Mouse (Mus musculus) forebrain, embryonic 12.5 days (tissue): ENCODE results near the gene Cxcr6. TPM values are rescaled to one million over a fixed set of nuclear protein-coding genes. Genes with fewer than 3 reads are reported as not detected.

Source experiments
- ATAC-seq: fragments of 200-750 bp; cut with Nextera tagmentation; 2 replicates; pipeline ENCODE4 v1.8.0; 2017; ENCODE audit warnings: moderate TSS enrichment; ENCODE audit not compliant: low FRiP score
- H3K27ac ChIP-seq: fragments of 300-500 bp; sonication (generic); 2 replicates; pipeline ENCODE4 v1.5.1; 2016; ENCODE audit warnings: mild to moderate bottlenecking
- H3K27me3 ChIP-seq: fragments of 300-500 bp; sonication (generic); 2 replicates; pipeline ENCODE4 v1.6.1; 2016; ENCODE audit warnings: mild to moderate bottlenecking
- H3K36me3 ChIP-seq: fragments of 300-500 bp; sonication (generic); replicated peaks from 2 replicates; pipeline ENCODE4 v1.6.1; 2016; ENCODE audit warnings: mild to moderate bottlenecking
- H3K4me1 ChIP-seq: fragments of 300-500 bp; sonication (generic); 2 replicates; pipeline ENCODE4 v1.6.1; 2016
- H3K4me2 ChIP-seq: fragments of 300-500 bp; sonication (generic); 2 replicates; pipeline ENCODE4 v1.6.1; 2016; ENCODE audit warnings: mild to moderate bottlenecking, moderate library complexity
- H3K4me3 ChIP-seq: fragments of 300-500 bp; sonication (generic); replicated peaks from 2 replicates; pipeline ENCODE4 v1.5.1; 2016; ENCODE audit warnings: mild to moderate bottlenecking
- H3K9ac ChIP-seq: fragments of 300-500 bp; sonication (generic); 2 replicates; pipeline ENCODE4 v1.6.1; 2016; ENCODE audit warnings: mild to moderate bottlenecking
- H3K9me3 ChIP-seq: fragments of 300-500 bp; sonication (generic); 2 replicates; pipeline ENCODE4 v1.6.1; 2016
- WGBS: fragments of 180-500 bp; shearing (Covaris S2); methylation state at CpG from one replicate; pipeline ENCODE4 v1.1.7; 2016; 5-methylcytosine and 5-hydroxymethylcytosine counted together
- polyA plus RNA-seq: library from polyadenylated mRNA; unstranded; fragments of >200 nt; fragmentation: Nextera tagmentation; extraction: Ambion mirVana; gene quantifications from 2 replicates; pipeline ENCODE4 v1.2.1, GENCODE M21; 2016

Cxcr6 gene
- polyA plus RNA-seq, 1 experiment from 2014 or later = 0.13 TPM

DNA sequence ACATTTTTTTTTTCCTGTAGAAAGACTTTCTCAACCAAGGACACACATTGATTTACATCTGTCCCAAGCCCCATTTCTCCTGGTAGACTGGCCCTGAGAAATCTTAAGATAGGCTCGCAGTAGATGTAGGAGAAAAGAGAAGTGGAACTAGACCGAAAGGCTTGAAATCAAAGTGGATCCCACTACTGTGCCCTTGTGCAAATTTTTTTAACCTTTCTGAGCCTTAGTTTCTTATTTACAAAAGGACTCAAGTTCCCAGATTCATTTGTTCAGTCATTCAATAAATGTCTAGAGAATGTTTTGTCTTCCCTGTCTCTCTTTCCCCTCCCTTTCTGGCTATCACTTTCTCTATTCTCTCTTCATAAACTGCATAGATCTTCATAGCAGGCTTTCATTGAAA is 50.6 kb downstream of the Cxcr6 start:
- H3K9ac ChIP-seq = no peak overlapping the region

More for the DNA sequence above, 50.6 kb downstream of the Cxcr6 start:
- peaks cover 3% of the 10 kb centered on the region; the same call in 1 of the 2 replicates for H3K4me1 ChIP-seq
- H3K27me3 ChIP-seq = no peaks in the 10 kb centered on the region
- H3K27ac ChIP-seq = no peak overlapping the region
- no peak overlapping the region for H3K4me3 ChIP-seq
- H3K4me2 ChIP-seq = no peak overlapping the region
- H3K9me3 ChIP-seq = no peaks in the 10 kb centered on the region
- no peaks in the 10 kb centered on the region for H3K36me3 ChIP-seq
- no peak for ATAC-seq
- 81% methylated on average over 2 of the region's 2 CpGs for WGBS

Other genes with a start within 250 kb of the Cxcr6 start
- 0.14 and 0.22 TPM in 2 replicates for gene Slc6a20b, start 173.9 kb upstream of the Cxcr6 start, polyA plus RNA-seq
- 0.06 and 0.10 TPM in 2 replicates for gene Ccr9, start 128.0 kb upstream of the Cxcr6 start, polyA plus RNA-seq
- 0.45 and 0.76 TPM in 2 replicates for gene Slc6a20a, start 127.6 kb upstream of the Cxcr6 start, polyA plus RNA-seq
- gene Lztfl1, start 88.8 kb upstream of the Cxcr6 start, polyA plus RNA-seq = 50.1 and 57.4 TPM in 2 replicates
- gene Fyco1, start 45.4 kb downstream of the Cxcr6 start, polyA plus RNA-seq = 9.9 and 10.5 TPM in 2 replicates
- gene Xcr1, start 55.6 kb downstream of the Cxcr6 start, polyA plus RNA-seq = 0.05 TPM in 1 of 2 replicates, not detected in the other
- 0.62 and 1.0 TPM in 2 replicates for gene Ccr1, start 162.2 kb downstream of the Cxcr6 start, polyA plus RNA-seq
- not detected in 2 replicates for gene Ccr1l1, start 171.9 kb downstream of the Cxcr6 start, polyA plus RNA-seq
- gene Ccr3, start 215.5 kb downstream of the Cxcr6 start, polyA plus RNA-seq = not detected in 2 replicates